Mouse (Mus musculus): ENCODE measurements at regions not wholly inside any gene's neighbourhood (a gene's known extent, or its start where the extent isn't known, plus 50 kb on each side); places are given as distances from the start of the nearest gene placed in this dataset.

DNA sequence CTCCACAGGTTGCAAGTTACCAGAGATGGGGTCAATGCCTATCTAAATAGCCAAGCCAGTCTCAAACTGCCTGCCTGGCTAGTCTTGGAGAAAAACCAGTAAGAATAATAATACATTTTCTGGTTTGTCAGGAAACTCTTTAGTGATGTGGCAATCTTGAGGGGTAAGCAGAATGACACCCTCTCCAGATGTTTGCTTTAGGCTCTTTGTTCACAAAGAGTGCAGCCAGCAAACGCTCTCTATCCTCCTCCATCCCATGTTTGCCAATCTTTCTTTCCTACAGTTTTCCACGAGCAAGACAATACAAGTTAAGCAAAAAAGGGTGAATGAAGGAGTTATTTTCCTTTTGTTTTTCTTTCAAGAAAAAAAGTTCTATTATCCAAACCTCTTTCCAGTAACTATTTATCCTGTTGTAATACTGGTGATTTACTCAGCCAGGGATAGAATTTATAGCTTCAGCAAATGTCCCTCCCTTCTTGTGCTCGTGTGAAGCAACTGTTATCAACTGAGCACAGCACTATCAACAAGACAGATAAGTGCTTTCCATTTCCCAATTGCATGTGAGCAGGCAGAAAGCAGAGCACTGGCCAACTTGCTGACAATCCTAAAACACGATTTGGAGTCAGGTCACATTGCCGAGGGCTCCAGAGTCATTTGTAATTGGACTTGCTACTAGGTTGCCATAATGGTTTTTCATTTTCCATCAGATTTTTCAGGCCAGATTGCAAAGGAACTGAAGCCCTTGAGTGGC is 873.5 kb downstream of the Rapgef2 start:
- ATAC-seq (replicated peaks in 1 of 2; ENCODE audit: insufficient read depth in 1 of 2, low FRiP score in 2 of 2, low TSS enrichment in 1 of 2, low read depth in 1 of 2, poor library complexity in 2 of 2, severe bottlenecking in 2 of 2), result no peak

DNA sequence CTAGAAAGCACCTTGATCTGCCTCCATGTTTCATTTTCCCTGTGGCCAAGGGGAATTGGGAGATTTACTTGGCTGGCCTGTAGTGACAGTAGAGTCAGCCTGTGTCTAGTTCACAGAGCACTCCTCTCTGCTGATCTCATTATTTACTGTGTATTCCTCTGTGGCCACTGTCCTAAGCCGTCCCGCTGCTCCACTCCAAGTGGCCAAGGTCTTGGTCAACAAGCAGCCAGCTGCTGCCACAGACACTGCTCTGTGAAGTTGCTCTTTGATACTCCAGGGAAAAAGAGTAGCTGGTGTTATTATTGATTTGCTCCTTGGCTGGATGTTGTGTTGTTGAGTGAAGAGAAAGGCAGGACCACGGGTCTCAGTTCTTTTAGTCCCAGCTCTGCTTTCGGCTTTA is 874.9 kb downstream of the Rapgef2 start:
- no peak for ATAC-seq (replicated peaks in 1 of 2; ENCODE audit: insufficient read depth in 1 of 2, low FRiP score in 2 of 2, low TSS enrichment in 1 of 2, low read depth in 1 of 2, poor library complexity in 2 of 2, severe bottlenecking in 2 of 2)

GRCm38 (mm10) chr3:78409237-78409636 is 877.1 kb downstream of the Rapgef2 start:
- ATAC-seq (replicated peaks in 1 of 2; ENCODE audit: insufficient read depth in 1 of 2, low FRiP score in 2 of 2, low TSS enrichment in 1 of 2, low read depth in 1 of 2, poor library complexity in 2 of 2, severe bottlenecking in 2 of 2), result no peak

- ATAC-seq (replicated peaks in 1 of 2; ENCODE audit: insufficient read depth in 1 of 2, low FRiP score in 2 of 2, low TSS enrichment in 1 of 2, low read depth in 1 of 2, poor library complexity in 2 of 2, severe bottlenecking in 2 of 2), result no peak
Measured at GRCm38 (mm10) chr3:78405760-78406467, 880.4 kb downstream of the Rapgef2 start.

GRCm38 (mm10) chr3:78358377-78358776 is 927.9 kb downstream of the Rapgef2 start:
- 0 out of 4 replicates have a peak, but pooled peaks of 1 of the 2 experiments have one; percentile 22 for ATAC-seq (replicated peaks in 1 of 2; ENCODE audit: insufficient read depth in 1 of 2, low FRiP score in 2 of 2, low TSS enrichment in 1 of 2, low read depth in 1 of 2, poor library complexity in 2 of 2, severe bottlenecking in 2 of 2)

GRCm38 (mm10) chr3:78339891-78340290 is 946.4 kb downstream of the Rapgef2 start:
- no peak for ATAC-seq (replicated peaks in 1 of 2; ENCODE audit: insufficient read depth in 1 of 2, low FRiP score in 2 of 2, low TSS enrichment in 1 of 2, low read depth in 1 of 2, poor library complexity in 2 of 2, severe bottlenecking in 2 of 2)

DNA sequence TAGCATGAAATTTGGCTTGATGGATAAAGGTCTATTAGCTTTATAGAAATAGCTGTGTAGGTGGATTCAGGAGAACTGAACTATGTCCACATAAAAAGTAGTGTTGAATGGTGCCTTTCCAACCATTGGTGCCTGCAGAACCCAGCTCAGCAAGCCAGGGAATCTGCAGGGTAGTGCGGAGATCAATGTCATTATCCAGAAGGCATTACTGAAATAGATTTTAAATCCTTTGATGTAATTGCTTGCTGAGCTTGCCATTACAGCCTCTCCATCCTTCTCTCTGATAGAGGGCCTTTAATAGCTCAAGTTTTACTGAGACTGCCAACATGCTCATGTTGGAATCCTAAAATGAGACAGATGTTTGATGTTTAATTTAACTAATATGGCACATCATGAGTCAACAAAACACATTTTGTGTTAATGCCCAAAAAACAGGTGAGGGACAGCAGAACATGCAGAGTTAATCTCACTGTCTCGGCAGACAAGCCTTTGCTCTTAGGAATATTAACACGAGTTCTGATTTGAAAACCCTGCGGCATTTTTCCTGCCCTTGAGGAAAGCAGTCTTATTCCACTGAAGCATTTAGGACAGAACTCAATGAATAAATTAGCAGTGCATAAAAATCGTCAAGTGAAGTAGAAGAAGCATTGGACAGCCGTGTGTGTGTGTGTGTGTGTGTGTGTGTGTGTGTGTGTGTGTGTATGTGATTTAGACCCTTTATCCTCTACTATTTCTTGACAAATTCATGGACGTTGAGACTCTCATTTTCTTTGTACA is 974.5 kb downstream of the Rapgef2 start:
- no peak for ATAC-seq (replicated peaks in 1 of 2; ENCODE audit: insufficient read depth in 1 of 2, low FRiP score in 2 of 2, low TSS enrichment in 1 of 2, low read depth in 1 of 2, poor library complexity in 2 of 2, severe bottlenecking in 2 of 2)

DNA sequence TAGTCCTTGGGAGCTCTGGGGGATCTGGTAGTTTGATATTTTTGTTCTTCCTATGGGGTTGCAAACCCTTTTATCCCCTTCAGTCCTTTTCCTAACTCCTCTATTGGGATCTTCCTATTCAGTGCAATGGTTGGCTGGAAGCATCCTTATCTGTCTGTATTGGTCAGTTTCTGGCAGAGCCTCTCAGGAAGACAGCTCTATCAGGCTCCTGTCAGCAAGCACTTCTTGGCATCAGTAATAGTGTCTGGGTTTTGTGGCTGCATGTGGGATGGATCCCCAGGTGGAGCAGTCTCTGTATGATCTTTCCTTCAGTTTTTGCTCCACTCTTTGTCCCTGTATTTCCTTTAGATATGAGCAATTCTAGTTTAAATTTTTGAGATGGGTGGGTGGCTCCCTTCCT is 985.8 kb downstream of the Rapgef2 start:
- ATAC-seq (replicated peaks in 1 of 2; ENCODE audit: insufficient read depth in 1 of 2, low FRiP score in 2 of 2, low TSS enrichment in 1 of 2, low read depth in 1 of 2, poor library complexity in 2 of 2, severe bottlenecking in 2 of 2), result no peak

- no peak for ATAC-seq (replicated peaks in 1 of 2; ENCODE audit: insufficient read depth in 1 of 2, low FRiP score in 2 of 2, low TSS enrichment in 1 of 2, low read depth in 1 of 2, poor library complexity in 2 of 2, severe bottlenecking in 2 of 2)
Measured at GRCm38 (mm10) chr3:78291894-78292293, 994.4 kb downstream of the Rapgef2 start.

- no peak for ATAC-seq (replicated peaks in 1 of 2; ENCODE audit: insufficient read depth in 1 of 2, low FRiP score in 2 of 2, low TSS enrichment in 1 of 2, low read depth in 1 of 2, poor library complexity in 2 of 2, severe bottlenecking in 2 of 2)
Measured at GRCm38 (mm10) chr3:78284071-78284470, 1002.2 kb downstream of the Rapgef2 start.

- no peak for ATAC-seq (replicated peaks in 1 of 2; ENCODE audit: insufficient read depth in 1 of 2, low FRiP score in 2 of 2, low TSS enrichment in 1 of 2, low read depth in 1 of 2, poor library complexity in 2 of 2, severe bottlenecking in 2 of 2)
Measured at GRCm38 (mm10) chr3:78236920-78237319, 1049.4 kb downstream of the Rapgef2 start.

DNA sequence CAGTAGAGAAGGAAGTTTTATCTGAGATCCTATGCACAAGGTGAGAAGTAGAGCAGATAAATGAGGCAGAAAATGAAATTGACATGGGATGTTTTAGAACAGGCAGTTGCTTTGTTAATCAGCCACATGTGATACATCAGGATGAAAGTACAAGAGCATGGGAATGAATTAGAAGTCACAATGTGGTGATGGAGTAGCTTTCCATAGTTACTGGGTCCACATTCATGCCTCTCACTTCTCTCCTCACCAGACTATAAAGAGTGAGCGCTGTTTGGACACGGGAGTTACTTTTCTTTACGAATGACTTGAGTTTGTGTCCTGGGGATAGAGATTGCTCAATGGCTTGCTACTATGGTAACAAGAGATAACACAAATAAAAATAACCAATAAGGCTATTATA is 1076.6 kb downstream of the Rapgef2 start:
- no peak for ATAC-seq (replicated peaks in 1 of 2; ENCODE audit: insufficient read depth in 1 of 2, low FRiP score in 2 of 2, low TSS enrichment in 1 of 2, low read depth in 1 of 2, poor library complexity in 2 of 2, severe bottlenecking in 2 of 2)

DNA sequence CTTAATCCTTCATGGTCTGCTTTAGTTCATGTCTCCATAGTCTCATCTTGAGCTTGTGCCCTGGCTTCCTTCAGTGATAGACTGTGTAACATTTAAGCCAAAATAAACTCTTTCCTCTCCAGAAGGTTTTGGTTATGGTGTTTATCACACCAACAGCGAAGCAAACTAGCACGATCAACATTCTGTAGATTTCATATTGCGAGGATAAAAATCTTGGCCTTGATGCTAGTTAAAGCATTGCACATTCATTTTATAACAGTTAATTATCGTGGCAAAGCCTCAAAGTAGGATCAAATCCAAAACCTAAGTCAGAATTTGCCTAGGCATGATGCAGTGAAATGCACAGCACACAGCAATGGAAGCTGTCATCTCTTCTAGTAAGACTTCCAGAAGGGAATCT is 1123.7 kb downstream of the Rapgef2 start:
- ATAC-seq (replicated peaks in 1 of 2; ENCODE audit: insufficient read depth in 1 of 2, low FRiP score in 2 of 2, low TSS enrichment in 1 of 2, low read depth in 1 of 2, poor library complexity in 2 of 2, severe bottlenecking in 2 of 2), result no peak

DNA sequence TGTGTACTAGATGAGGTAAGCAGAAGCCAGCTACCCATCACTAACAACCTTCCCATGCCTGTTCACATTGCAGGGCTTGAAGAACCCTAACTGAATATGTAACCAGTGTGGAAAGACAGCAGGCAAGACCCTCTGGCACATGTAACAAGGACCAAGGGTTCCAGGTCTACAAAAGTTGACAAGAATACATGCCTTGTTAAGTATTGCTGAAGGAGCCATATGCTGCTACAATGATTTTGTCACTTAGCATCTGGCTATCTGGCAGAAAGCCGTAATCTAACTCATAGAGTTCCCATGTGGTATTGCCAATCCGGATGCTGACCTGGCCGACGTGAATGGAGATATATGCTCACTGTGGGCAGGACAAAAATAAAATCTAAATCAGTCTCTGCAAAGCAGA is 1127.9 kb downstream of the Rapgef2 start:
- ATAC-seq (replicated peaks in 1 of 2; ENCODE audit: insufficient read depth in 1 of 2, low FRiP score in 2 of 2, low TSS enrichment in 1 of 2, low read depth in 1 of 2, poor library complexity in 2 of 2, severe bottlenecking in 2 of 2), result no peak
